Mouse (Mus musculus): Measurements from ENCODE around the gene Ceacam10.

DNA sequence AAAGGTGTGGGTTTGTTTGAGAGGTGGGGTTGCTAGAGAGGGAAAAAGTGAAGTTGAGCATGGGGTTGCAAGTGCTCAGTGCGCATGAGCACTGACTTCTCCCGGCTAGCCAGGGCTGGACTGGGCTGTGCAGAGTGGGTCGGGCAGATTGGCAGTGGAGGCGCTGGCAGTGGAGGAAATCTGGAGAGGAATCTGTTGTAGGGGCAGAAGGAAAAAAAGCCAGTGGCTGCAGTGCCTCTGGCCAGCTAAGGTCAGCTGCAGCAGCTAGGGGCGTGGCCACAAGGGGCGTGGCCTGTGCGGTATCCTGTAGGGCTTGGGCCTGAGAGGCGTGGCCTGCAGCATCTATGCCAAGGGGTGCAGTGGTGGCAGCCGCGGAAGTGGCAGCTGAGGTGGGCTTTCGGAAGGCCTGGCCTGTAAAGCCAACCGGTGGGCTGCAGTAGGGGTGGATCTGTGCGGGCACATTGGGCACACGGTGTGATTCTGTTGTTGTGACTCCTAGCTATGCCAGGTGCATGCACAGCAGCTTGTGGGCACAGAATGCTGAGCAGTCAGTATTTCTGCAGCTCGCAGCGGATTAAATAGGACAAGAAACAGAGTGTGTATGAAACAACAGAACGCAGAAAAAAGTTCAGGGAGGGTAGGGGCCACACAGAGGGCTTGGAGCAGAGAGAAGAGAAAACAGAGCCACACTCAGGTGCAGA lies 40.9 kb upstream of the Ceacam10 start:
- no peak for TF ChIP-seq GATA1 (IDR thresholded peaks at IDR 0.05; ENCODE audit: borderline replicate concordance, low read length)
- no peak for TF ChIP-seq FLI1 (IDR thresholded peaks at IDR 0.05; ENCODE audit: low read length)

Measured in megakaryocyte, embryonic 14.5 days (primary cell).